Mouse (Mus musculus): ENCODE measurements around the gene Atg7.
"Not testable (repeated sequence)": the region's sequence is repeated elsewhere in the genome, so short reads cannot be mapped to it uniquely, and the experiment has no call there.

Gene Atg7

GRCm38 (mm10) chr6:114886504-114887361 lies 243.8 kb downstream of the Atg7 start:
- DNase-seq = no peak

- DNase-seq = no peak
These were observed 246.0 kb downstream of the Atg7 start for GRCm38 (mm10) chr6:114888922-114889321.

DNA sequence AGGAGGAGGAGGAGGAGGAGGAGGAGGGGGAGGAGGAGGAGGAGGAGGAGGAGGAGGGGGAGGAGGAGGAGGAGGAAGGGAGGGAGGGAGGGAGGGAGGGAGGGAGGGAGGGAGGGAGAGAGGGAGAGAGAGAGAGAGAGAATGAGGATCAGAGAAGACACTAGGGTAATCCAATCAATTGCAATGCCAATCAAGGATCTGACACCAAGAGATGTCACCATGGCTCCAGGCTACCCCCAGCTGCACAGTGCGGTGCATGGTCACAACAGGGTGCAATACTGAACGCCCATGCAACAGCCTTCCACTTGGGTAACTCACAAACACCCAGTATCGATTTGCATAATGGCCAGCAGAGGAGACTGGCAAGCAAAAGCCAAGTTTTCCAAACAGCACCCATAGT lies 247.1 kb downstream of the Atg7 start:
- not testable (repeated sequence) for DNase-seq

DNA sequence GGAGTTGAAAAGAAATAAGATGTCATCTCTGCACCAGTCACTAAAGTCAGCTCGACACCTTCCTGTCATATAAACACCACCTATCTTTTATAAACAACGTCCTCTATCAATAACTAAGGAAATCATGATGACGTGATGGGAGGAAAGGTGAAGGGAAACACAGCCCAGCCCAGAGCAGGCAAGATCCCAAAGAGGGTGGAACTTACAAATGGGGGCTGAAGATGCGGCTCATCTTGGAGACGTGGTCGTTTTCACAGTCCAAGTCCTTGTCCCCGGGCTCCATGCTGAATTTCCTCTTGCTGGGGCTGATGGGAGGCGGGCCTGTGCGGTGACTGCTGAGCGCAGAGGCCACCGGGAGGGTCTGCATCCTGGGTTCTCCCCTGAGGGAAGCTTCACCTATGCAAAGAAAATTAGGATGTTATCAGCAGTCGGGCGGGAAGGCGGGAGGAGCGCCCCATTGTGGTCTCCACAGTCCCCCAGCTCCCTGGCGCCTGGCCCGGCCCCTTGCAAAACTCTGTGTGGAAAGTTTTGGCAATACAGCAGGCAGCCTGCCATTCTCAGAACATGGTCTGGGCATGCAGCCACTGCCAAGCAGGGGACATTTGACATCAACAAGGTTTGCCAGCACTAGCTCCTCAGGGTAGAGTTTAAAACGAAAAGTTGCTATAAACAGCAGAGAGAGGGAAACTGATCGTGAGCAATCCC lies 247.7 kb downstream of the Atg7 start:
- DNase-seq = no peak

GRCm38 (mm10) chr6:114891272-114891671 lies 248.4 kb downstream of the Atg7 start:
- no peak for DNase-seq

- DNase-seq = no peak
These were observed 248.9 kb downstream of the Atg7 start for GRCm38 (mm10) chr6:114891771-114892170.

GRCm38 (mm10) chr6:114892363-114892762 lies 249.5 kb downstream of the Atg7 start:
- DNase-seq = peak; percentile 45

DNA sequence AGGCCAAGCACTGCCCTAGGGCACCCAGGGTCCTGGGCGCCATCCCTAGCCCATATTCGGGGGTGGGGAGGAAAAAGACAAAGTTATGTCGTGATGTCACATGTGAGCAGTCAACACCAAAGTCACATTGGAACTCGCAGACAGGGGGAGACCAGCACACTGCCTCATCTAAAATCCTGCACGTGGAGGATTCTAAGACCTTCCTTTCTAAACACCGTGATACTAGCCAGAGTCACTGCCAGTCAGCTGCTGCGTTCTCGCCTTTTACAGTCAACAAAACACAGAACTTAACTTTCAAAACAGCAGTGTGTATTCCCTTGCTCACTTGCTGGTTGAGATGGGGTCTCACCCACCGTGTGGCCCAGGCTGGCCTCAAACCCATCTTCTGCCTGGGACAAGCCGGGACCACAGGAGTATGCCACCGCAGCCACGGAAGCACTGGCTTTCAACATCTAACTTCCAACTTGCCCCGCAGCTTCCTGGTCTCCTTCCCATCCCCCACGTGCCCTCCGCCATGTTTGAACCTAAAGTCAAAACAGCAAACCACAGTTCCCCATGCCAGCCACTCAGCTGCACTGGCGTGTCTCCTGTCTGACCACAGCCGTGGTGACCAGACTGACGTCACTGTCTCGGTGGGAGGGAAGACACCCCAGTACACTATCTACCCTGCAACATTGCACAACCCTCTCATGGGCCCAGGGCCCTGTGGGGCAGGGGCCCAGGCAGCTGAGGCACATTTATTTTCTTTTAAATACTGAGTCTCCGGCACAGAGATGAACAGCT lies 250.7 kb downstream of the Atg7 start:
- DNase-seq = peak; percentile 80

DNA sequence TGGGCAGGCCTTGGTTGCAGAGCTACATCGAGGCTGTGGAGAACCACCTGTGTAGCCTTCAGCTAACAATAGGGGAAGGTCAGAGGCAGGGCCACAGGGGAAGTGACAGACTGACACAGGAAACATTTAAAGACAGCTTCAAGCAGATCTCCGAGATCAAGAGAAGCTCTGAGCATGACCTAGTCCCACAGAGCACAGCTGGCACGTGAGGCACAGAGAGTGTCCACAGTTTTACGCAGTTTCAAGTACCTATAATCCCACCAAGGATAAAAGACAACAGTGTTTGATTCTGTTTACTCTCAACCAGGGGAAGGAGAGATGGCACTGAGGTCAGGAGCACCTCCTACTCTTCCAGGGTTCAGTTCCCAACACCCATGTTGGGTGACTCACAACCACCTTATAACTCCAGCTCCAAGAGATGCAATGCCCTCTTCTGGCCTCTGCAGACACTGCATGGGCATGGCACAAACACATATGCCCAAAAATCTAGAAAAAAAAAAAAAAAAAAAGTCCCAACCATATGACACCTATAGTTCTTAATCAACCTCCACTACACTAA lies 251.7 kb downstream of the Atg7 start:
- peak; percentile 75 for DNase-seq

GRCm38 (mm10) chr6:114895191-114895590 lies 252.3 kb downstream of the Atg7 start:
- DNase-seq = no peak

DNA sequence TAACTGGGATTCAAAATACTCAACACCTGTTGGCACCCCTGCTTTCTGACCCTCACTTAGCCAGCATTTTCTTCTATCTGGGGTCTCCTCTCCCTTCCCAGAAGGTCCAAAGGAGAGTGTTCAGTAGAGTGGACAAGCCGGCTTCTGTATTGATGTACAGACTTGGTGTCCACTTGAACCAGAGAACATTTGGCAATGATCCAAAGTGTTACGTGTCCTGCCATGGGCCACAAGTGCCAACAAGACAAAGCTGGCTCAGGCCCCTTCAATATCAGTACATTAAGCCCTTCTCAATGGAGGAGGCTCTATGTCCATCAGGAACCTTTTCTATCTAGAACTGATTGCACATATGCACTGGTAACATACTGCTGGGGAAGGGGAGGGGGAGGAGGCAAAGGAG lies 253.4 kb downstream of the Atg7 start:
- no peak for DNase-seq

DNA sequence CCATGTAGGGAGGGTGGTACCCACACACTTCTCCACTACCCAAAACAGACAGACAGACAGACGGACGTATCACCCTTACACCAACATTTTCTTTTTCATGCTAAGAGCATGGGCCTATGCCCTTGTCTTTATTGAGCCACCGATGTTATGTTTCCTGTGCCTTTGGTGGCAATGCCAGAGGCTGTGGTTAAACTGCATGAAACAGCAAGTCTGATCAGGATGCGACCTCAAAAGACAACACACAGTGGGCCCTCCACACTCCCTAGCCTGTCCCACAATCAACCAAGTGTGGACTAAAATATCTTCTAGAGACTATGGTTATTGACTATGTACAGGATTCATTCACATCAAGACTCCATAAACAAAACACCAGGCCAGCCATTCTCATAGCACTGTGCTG lies 256.1 kb downstream of the Atg7 start:
- no peak for DNase-seq

DNA sequence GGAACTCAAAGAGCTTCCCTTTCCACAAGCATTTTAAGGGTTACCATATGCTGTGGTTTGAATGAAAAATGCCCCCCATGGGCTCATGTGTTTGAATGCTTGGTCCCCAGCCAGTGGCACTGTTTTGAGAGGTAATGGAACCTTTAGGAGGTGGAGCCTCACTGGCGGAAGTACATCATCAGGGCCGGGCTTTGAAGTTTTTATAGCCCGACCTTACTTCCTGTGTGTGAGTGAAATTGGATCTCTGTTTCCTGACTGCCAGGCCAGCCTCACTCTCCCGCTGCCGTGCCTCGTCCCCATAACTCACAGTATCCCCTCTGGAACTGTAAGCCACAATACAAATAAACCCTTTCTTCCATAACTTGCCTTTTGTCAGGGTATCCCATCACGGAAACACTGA lies 256.8 kb downstream of the Atg7 start:
- DNase-seq = no peak

- no peak for DNase-seq
These were observed 257.3 kb downstream of the Atg7 start for GRCm38 (mm10) chr6:114900194-114900593.

DNA sequence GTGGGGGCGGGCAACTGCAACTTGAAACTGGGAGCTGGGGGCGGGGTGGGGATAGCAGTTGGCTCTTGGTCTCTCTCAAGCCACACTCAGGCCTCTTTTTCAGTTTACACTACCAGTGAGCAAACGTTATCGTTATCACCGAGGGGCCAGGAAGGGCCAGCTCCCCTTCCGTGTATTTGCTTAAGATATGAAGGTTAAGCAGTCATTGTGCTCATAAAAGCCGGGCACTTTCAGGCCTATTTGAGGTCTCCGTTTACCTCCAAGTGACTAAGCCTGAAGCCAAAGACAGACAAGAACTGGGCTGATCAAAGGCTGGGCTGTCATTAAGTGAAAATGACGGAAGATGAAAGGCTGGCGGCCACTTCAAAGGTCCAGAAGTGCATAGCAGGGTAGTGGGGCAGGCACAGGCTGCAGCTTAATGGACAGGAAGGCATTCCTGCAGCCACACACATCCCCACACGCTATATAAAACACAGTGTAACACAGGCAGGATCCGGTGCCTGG lies 258.5 kb downstream of the Atg7 start:
- DNase-seq = no peak

- no peak for DNase-seq
These were observed 259.0 kb downstream of the Atg7 start for GRCm38 (mm10) chr6:114901921-114902320.

DNA sequence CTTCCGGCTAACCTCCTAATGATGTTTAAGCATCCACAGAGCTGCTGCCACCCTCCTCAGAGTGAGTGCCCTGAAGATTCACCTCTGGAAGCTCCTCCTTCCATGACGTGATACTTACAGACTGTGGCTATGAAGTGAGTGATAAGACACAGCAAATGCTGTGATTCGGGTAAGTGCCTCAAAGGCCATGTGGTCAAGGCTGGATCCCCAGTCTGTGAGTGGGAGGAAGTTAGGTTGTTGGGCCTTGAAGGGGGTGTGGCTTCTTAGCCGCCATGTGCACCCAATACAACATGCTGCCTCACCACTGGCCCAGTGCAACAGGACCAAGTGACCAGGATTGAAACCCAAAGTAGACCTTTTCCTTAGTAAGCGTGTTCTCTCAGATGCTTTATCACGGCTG lies 261.3 kb downstream of the Atg7 start:
- no peak for DNase-seq

GRCm38 (mm10) chr6:114904818-114905217 lies 261.9 kb downstream of the Atg7 start:
- no peak for DNase-seq

DNA sequence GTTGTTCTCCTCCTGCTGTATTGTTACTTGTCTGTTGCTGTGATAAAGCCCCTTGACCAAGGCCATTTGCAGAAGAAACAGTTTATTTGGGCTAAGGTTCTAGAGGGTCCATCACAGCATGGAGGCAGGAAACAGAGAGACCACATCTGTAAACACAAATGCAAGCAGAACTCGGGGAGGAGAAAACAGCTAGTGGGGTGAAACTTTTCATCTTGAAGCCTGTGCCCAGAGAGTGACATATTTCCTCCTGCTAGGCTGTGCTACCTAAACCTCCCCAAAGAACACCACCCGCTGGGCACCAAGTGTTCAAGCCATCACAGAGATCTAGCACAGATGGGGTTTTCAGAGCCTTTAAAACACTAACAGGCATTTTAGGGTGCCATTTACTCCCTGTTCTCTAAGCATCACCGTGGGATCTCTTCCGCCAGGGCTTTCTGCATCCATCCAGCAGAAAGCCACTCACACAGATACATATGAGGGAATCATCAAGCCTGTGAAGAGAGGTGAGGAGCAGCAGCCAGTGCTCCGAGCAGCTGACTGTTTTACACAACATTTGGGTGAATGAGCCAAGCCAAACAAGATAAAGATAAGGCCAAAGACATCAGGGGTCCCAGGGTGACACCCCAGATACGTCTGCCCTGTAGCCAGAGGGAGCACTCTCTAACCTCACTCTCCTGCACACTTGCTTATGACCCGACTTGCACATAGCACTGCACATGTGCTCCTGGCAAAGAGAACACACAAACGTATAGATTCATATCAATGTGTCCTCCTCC lies 262.5 kb downstream of the Atg7 start:
- DNase-seq = no peak

GRCm38 (mm10) chr6:114906209-114906608 lies 263.3 kb downstream of the Atg7 start:
- no peak for DNase-seq

GRCm38 (mm10) chr6:114907459-114907858 lies 264.6 kb downstream of the Atg7 start:
- DNase-seq = no peak

GRCm38 (mm10) chr6:114909801-114910200 lies 266.9 kb downstream of the Atg7 start:
- no peak for DNase-seq

Measured in thymus, postnatal 4 days (tissue).